Mouse (Mus musculus) intestine, embryonic 14.5 days (tissue): ENCODE measurements around the gene Lct. TPM values are rescaled to one million over a fixed set of nuclear protein-coding genes. Genes with fewer than 3 reads are reported as not detected.
"Not testable (repeated sequence)": the region's sequence is repeated elsewhere in the genome, so short reads cannot be mapped to it uniquely, and the experiment has no call there.

Source experiments
- ATAC-seq: fragments of 200-750 bp; cut with Nextera tagmentation; replicated peaks from 2 replicates; pipeline ENCODE4 v1.8.0; 2017; ENCODE audit warnings: low read depth, moderate number of reproducible peaks, moderate TSS enrichment, moderate library complexity; ENCODE audit not compliant: low FRiP score, low TSS enrichment
- DNase-seq: peaks from one replicate; pipeline ENCODE4 v3.0.0-alpha.2; 2018; ENCODE audit warnings: low spot score
- H3K27ac ChIP-seq: fragments of 300-500 bp; sonication (generic); 2 replicates; pipeline ENCODE4 v1.5.1; 2014; ENCODE audit warnings: low read depth, mild to moderate bottlenecking, control low read depth
- H3K27me3 ChIP-seq: fragments of 300-500 bp; sonication (generic); replicated peaks from 2 replicates; pipeline ENCODE4 v1.6.1; 2014; ENCODE audit warnings: low read length, control low read depth; ENCODE audit not compliant: control insufficient read depth, insufficient read depth
- H3K36me3 ChIP-seq: fragments of 300-500 bp; sonication (generic); 2 replicates; pipeline ENCODE4 v1.6.1; 2014; ENCODE audit warnings: low read length, control low read depth; ENCODE audit not compliant: control insufficient read depth, insufficient read depth
- H3K4me1 ChIP-seq: fragments of 300-500 bp; sonication (generic); replicated peaks from 2 replicates; pipeline ENCODE4 v1.6.1; 2014; ENCODE audit warnings: low read length, control low read depth, mixed read lengths; ENCODE audit not compliant: control insufficient read depth, insufficient read depth
- H3K4me2 ChIP-seq: fragments of 300-500 bp; sonication (generic); 2 replicates; pipeline ENCODE4 v1.6.1; 2014; ENCODE audit warnings: low read length
- H3K4me3 ChIP-seq: fragments of 300-500 bp; sonication (generic); 2 replicates; pipeline ENCODE4 v1.5.1; 2014; ENCODE audit warnings: low read depth, low read length, control low read depth, mixed read lengths
- H3K9ac ChIP-seq: fragments of 300-500 bp; sonication (generic); 2 replicates; pipeline ENCODE4 v1.6.1; 2014; ENCODE audit warnings: mild to moderate bottlenecking, low read length
- H3K9me3 ChIP-seq: fragments of 300-500 bp; sonication (generic); 2 replicates; pipeline ENCODE4 v1.6.1; 2016; ENCODE audit warnings: low read length, control low read depth; ENCODE audit not compliant: control insufficient read depth
- WGBS: fragments of 180-500 bp; shearing (Covaris S2); extraction: QIAGEN DNeasy Blood & Tissue Kit; methylation state at CpG from one replicate; pipeline ENCODE4 v1.1.7; 2014; 5-methylcytosine and 5-hydroxymethylcytosine counted together
- polyA plus RNA-seq: library from polyadenylated mRNA; unstranded; fragments of >200 nt; fragmentation: Nextera tagmentation; extraction: Ambion mirVana; gene quantifications from 2 replicates; pipeline ENCODE4 v1.2.1, GENCODE M21; 2014

Lct gene
- polyA plus RNA-seq, 1 experiment from 2014 or later: 0.31 TPM

DNA sequence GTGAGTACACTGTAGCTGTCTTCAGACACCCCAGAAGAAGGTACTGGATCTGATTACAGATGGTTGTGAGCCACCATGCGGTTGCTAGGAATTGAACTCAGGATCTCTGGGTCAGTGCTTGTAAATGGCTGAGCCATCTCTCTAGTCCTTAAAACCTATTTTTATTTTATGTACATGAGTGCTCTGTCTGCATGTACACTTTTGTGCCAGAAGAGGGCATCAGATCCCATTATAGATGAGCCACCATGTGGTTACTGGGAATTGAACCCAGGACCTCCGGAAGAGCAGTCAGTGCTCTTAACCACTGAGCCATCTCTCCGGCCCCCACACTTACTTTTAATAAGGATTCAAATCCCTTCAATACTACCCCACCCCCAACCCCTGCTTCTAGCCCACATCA, 45.2 kb downstream of the Lct start:
- WGBS: 93% methylated on average over 3 of the region's 3 CpGs

DNA sequence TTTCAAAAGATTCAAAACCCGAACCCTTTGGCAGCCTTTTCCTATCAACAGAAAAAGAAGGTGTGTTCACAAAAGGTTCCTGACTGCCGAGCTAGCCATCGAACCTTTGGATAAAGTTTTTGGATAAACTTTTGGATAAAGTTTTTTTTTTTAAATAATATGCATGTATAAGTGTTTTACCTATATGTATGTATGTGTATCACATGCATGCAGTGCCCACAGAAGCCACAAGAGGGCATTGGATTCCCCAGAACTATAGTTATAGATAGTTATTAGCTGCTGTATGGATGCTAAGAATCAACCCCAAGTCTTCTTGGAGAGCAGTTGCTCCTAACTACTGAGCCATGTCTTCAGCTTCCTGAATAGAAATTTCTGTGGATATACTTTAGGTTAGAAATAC, 46.4 kb downstream of the Lct start:
- ATAC-seq (no peak), DNase-seq (no peak)
- H3K36me3 ChIP-seq: peaks cover 35% of the 10 kb centered on the region

More for the DNA sequence above, 45.2 kb downstream of the Lct start:
- Histone ChIP-seq H3K9ac (no peak overlapping the region), H3K27ac (no peak overlapping the region), H3K4me1 (no peaks in the 10 kb centered on the region), H3K9me3 (no peaks in the 10 kb centered on the region), H3K4me2 (no peak overlapping the region), H3K27me3 (no peaks in the 10 kb centered on the region), H3K4me3 (no peak overlapping the region), H3K36me3 (peaks cover 24% of the 10 kb centered on the region)
- ATAC-seq: no peak
- no peak for DNase-seq

DNA sequence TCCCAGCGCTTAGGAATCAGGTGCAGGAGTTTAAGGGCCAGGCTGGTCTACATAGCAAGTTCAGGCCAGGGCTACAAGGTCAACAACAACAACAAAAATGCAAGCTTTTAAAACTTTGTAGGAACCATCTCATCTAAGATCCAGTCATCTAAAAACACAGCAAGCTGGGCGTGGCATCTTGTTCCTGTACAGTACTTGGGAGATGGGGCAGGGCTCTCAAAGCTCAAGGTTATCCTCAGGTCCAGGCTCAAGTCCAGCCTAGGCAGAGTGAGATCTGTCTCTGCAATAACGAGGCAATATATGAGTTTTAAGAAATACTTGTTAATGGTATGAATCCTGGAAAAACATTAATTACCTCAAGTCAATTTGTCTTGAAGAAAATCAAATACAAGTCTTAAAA, 49.6 kb downstream of the Lct start:
- ATAC-seq (no peak), DNase-seq (no peak)
- no peaks in the 10 kb centered on the region for H3K4me1 ChIP-seq
- H3K4me2 ChIP-seq: no peak overlapping the region
- H3K27ac ChIP-seq: no peak overlapping the region
- WGBS: 92% methylated on average over 3 of the region's 3 CpGs
- no peaks in the 10 kb centered on the region for H3K9me3 ChIP-seq
- H3K27me3 ChIP-seq: no peaks in the 10 kb centered on the region
- no peak overlapping the region for H3K4me3 ChIP-seq
- peaks cover 65% of the 10 kb centered on the region for H3K36me3 ChIP-seq
- H3K9ac ChIP-seq: no peak overlapping the region

More for the DNA sequence above, 46.4 kb downstream of the Lct start:
- Histone ChIP-seq H3K4me3 (no peak overlapping the region), H3K4me1 (no peaks in the 10 kb centered on the region), H3K9ac (no peak overlapping the region), H3K27me3 (no peaks in the 10 kb centered on the region), H3K27ac (no peak overlapping the region), H3K4me2 (no peak overlapping the region), H3K9me3 (no peaks in the 10 kb centered on the region)
- 97% methylated on average over 3 of the region's 3 CpGs for WGBS

DNA sequence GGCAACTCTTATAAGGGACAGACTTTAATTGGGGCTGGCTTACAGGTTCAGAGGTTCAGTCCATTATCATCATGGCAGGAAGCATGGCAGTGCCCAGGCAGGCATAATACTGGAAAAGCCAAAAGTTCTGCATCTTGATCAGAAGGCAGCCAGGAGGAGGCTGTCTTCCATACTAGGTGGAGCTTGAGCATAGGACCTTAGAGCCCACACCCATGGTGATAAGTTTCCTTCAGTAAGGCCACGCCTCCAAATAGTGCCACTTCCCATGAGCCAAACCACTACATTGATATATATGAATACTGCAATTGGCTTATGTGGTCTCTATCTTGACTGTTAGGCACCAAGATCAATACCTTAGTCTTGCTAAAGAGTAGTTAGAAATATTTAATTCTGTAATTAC, 52.2 kb downstream of the Lct start:
- no peak overlapping the region for H3K4me3 ChIP-seq
- DNase-seq (no peak), ATAC-seq (no peak)
- WGBS: 90% methylated on average over 1 of the region's 1 CpGs
- H3K9ac ChIP-seq: no peak overlapping the region
- H3K27me3 ChIP-seq: no peaks in the 10 kb centered on the region
- no peaks in the 10 kb centered on the region for H3K4me1 ChIP-seq
- peaks cover 84% of the 10 kb centered on the region for H3K36me3 ChIP-seq
- no peak overlapping the region for H3K27ac ChIP-seq
- no peak overlapping the region for H3K4me2 ChIP-seq
- H3K9me3 ChIP-seq: no peaks in the 10 kb centered on the region

DNA sequence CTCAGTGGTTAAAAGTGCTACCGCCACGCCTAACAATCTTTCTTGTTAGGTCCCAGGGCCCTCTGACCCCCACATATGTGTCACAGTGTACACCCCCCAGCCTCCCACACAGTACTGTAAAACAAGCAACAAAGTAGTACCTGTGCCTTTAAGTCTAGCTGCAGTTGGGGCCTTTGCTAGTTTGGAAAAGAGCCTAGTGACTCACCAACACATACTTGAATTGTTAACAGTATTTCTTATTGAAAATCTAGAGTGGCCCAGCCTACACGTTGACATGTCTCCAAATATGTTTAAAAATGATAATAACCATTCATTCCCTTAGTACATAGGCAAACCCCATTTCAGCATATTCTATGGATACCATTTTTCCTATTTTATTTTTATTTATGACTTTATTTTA, 57.4 kb downstream of the Lct start:
- H3K4me2 ChIP-seq: no peak overlapping the region
- peaks cover 90% of the 10 kb centered on the region for H3K36me3 ChIP-seq
- no peak for ATAC-seq
- no peak overlapping the region for H3K9ac ChIP-seq
- DNase-seq: no peak
- H3K4me3 ChIP-seq: no peak overlapping the region
- H3K27me3 ChIP-seq: no peaks in the 10 kb centered on the region
- H3K27ac ChIP-seq: no peak overlapping the region
- 92% methylated on average over 3 of the region's 3 CpGs for WGBS
- H3K9me3 ChIP-seq: no peaks in the 10 kb centered on the region
- no peaks in the 10 kb centered on the region for H3K4me1 ChIP-seq

DNA sequence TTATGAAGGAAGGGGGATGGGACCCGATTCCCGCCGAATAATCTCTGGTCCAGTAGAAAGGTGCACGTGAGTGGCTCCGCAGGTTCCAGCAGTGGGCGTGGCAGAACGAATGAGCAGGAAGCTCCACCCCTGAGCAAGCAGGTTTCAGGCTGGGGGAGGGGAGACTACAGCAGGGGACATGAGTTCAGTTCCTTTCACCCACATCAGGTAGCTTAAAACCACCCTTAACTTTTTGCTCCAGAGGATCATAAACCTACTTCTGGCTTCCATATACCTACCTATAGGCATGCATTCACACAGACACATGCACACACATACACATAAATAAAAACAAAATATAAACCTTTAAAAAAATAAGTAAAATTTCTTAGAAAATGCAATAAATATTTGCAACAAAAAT, 61.1 kb downstream of the Lct start:
- WGBS: 83% methylated on average over 7 of the region's 7 CpGs
- H3K9me3 ChIP-seq: not testable (repeated sequence)

DNA sequence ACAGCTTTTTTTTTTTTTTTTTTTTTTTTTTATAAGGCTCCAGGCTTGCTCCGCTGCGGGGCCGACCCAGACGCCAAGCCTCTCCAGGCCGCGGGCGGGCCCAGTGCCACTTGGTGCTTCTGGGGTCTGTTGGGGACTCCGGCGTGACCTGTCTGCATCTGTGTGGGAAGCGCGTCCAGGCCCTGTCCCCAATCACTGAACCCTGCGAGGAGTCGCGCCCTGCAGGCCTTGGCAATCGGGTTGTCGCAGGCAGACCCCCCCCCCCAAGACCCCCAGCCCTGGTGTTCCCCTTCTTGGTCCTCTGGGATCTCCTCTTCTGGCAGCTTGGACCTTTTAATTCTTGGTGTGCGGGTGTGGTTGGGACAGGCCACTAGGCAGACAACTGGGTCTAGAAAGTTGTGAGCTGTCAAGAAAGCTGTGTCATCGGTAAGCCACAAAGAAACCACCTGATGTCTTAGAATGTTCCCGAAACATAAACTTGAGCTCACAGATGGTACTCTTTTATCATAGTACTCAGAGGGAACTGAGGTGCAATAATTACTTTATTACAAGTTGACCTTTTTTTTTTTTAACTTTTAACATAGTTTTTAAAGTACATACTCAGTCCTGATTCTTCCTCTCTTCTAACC, 83.3 kb downstream of the Lct start:
- Histone ChIP-seq H3K4me2 (peak overlapping the region; percentile 76), H3K4me1 (peaks cover 13% of the 10 kb centered on the region), H3K9me3 (no peaks in the 10 kb centered on the region), H3K27me3 (no peaks in the 10 kb centered on the region), H3K4me3 (peak overlapping the region; percentile 74), H3K36me3 (no peaks in the 10 kb centered on the region), H3K9ac (peak overlapping the region; percentile 86), H3K27ac (peak overlapping the region; percentile 82)
- DNase-seq: peak; percentile 74
- 2% methylated on average over 18 of the region's 19 CpGs for WGBS
- peak; percentile 47 for ATAC-seq

More for the DNA sequence above, 61.1 kb downstream of the Lct start:
- not testable (repeated sequence) for ATAC-seq, H3K27me3 ChIP-seq, H3K4me3 ChIP-seq, H3K27ac ChIP-seq, H3K4me2 ChIP-seq, DNase-seq, H3K9ac ChIP-seq, H3K4me1 ChIP-seq
- H3K36me3 ChIP-seq: peaks cover 88% of the 10 kb centered on the region

DNA sequence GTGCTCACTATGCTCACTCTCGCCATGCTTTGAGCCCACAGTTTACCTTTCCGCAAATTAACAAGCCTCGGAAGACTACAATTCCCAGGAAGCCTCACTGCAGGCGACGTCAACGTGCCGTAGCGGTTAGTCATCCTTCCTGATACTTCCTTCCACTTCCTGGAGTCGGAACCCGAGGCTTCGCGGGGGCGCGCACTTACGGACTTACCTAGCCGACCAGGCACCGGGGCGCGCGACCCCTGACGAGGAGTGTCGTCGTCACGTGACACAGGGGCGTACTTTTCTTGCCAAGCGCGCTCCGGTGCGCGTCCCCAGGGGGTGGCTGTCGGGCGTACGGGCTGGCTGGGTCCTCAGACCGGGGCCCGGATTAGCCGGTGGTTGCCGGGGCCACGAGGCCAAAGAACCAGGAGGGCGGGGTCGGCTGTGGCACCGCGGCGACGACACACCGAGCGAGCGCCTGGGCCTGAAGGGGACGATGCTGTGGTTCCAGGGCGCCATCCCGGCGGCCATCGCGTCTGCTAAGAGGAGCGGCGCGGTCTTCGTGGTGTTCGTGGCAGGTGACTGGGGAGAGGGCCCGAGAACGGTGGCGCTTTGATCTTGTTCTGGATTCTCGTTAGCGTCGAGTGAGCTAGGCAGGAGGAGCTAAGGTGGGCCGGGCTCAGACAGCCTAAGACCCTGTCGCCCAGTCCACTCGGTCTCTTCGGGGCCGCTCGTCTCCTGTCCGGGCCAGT, 84.0 kb downstream of the Lct start:
- DNase-seq: peak; percentile 97
- Histone ChIP-seq H3K36me3 (no peaks in the 10 kb centered on the region), H3K9me3 (no peaks in the 10 kb centered on the region), H3K27ac (peak overlapping the region; percentile 82), H3K9ac (peak overlapping the region; percentile 86), H3K4me1 (peaks cover 13% of the 10 kb centered on the region), H3K27me3 (no peaks in the 10 kb centered on the region), H3K4me2 (peak overlapping the region; percentile 76), H3K4me3 (peak overlapping the region; percentile 74)
- under 1% methylated on average over 71 of the region's 71 CpGs for WGBS
- ATAC-seq: peak; percentile 94

DNA sequence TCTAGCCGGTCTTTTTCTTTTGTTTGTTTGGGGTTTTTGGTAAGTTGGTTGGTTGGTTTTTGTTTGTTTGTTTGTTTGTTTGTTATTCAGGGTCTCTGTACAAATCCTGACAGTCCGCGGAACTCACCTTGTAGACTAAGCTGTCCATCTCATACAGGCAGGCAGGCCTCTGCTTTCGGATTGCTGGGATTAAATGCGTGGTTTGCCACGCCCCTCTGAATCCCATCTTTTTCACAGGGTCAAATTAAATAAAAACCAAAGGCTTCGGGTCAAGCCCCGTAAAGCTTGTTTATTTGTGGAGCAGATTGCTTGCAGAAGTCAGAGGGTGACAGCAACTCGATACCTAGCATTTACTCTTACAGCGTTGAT, 84.5 kb downstream of the Lct start, which contains the start of gene Ubxn4:
Gene Ubxn4, plus strand, starts transcription at position 338 of the 369 bp plus-strand sequence.
- no peak for DNase-seq
- ATAC-seq: peak; percentile 10; the same call in 1 of the 2 replicates
- Histone ChIP-seq H3K9me3 (no peaks in the 10 kb centered on the region), H3K9ac (peak within 1 kb of the TSS; percentile 86), H3K4me1 (peaks cover 13% of the 10 kb centered on the region), H3K4me2 (peak within 1 kb of the TSS; percentile 76), H3K36me3 (no peaks in the 10 kb centered on the region), H3K27ac (peak within 1 kb of the TSS; percentile 82), H3K4me3 (peak within 1 kb of the TSS; percentile 74), H3K27me3 (no peaks in the 10 kb centered on the region)
- WGBS: 10% methylated on average over 10 of the region's 10 CpGs
